Mouse (Mus musculus) cortical plate, adult 2 months (tissue): ENCODE data around the gene Armc2. TPM values are rescaled to one million over a fixed set of nuclear protein-coding genes. Genes with fewer than 3 reads are reported as not detected.
"Not testable (repeated sequence)": the region's sequence is repeated elsewhere in the genome, so short reads cannot be mapped to it uniquely, and the experiment has no call there.

ENCODE experiments used
- H3K27ac ChIP-seq: fragments of 200-500 bp; 2 replicates; pipeline ENCODE4 v1.5.1; 2012; ENCODE audit warnings: low read length, control low read depth, inconsistent platforms; ENCODE audit not compliant: insufficient read depth
- H3K4me1 ChIP-seq: fragments of 200-500 bp; 2 replicates; pipeline ENCODE4 v1.6.1; 2011; ENCODE audit warnings: low read length; ENCODE audit not compliant: control insufficient read depth, insufficient read depth
- H3K4me3 ChIP-seq: fragments of 200-500 bp; 2 replicates; pipeline ENCODE4 v1.5.1; 2011; ENCODE audit warnings: mild to moderate bottlenecking, low read length, control low read depth; ENCODE audit not compliant: insufficient read depth
- CTCF ChIP-seq: fragments of 200-500 bp; IDR thresholded peaks from 2 replicates; pipeline ENCODE4 v1.5.1; 2011; ENCODE audit warnings: mild to moderate bottlenecking, control low read depth, low read length; ENCODE audit not compliant: insufficient read depth; ENCODE audit errors: extremely low read depth
- POLR2A ChIP-seq: fragments of 200-500 bp; IDR thresholded peaks from 2 replicates; pipeline ENCODE4 v1.6.1; 2011; ENCODE audit warnings: mild to moderate bottlenecking, low read length, control low read depth; ENCODE audit not compliant: insufficient read depth; ENCODE audit errors: extremely low read depth
- polyA plus RNA-seq: library from polyadenylated mRNA; depleted of rRNA; stranded (reverse); fragments of >200 nt; gene quantifications from 2 replicates; pipeline ENCODE4 v1.2.3, GENCODE M21; 2012

Gene Armc2
- polyA plus RNA-seq, 1 experiment = 14.4 TPM

DNA sequence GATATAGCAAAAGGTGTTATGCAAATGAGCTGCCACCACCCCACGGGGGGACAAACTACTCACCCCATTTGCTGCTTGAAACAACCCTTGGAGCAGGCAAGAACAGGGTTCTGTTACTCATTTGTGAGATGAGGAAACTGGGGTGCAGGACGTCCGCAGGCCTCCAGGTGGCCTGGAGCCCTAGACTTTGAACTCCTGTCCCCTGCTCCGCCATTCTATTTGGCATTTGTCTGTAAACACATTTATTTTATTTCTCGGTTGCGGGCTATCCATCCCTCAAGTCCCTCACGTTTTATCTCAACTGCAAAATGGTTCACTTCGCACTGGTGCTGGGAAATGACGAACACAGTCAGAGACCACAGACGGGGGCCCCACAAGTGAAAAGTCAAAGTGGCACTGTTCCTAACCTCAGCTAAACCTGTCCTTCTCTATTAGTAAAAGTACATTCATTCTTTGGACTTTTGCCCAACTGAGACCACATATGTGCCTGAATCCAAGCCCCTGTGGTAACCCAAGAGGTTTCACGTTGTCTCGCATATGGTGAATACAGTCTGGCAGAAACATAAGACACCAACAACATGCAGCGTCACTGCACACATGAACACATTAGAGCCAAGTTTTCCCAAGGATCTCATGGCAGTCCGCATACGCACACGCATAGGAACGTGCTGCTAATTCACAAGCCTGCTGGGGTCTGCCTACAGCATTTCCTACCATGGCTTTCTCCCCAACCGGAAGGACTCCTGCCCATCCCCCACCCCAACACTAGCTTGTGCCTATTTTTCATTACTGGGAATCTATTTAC lies 60.6 kb downstream of the Armc2 start:
- no peak overlapping the region for H3K4me3 ChIP-seq
- H3K27ac ChIP-seq = no peak overlapping the region
- no peaks in the 10 kb centered on the region for H3K4me1 ChIP-seq
- TF ChIP-seq CTCF (no peak), POLR2A (no peak)

DNA sequence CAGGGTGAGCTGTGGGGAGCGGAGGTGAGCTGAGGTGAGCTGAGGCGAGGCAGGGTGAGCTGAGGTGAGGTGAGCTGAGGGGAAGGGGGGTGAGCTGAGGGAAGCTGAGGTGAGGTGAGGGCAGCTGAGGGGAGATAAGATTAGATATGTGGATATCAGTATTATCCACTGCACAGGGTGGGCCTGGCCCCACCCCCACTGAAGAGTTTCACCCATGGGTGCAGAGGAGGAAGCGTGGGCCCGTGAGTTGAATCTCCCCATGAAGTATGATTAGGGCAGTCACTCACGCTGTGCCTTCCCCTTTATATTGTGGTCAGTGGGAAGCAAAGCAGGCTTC lies 64.7 kb downstream of the Armc2 start:
- Histone ChIP-seq H3K4me3 (no peak overlapping the region), H3K27ac (no peak overlapping the region), H3K4me1 (no peaks in the 10 kb centered on the region)
- no peak for TF ChIP-seq CTCF
- TF ChIP-seq POLR2A = no peak

DNA sequence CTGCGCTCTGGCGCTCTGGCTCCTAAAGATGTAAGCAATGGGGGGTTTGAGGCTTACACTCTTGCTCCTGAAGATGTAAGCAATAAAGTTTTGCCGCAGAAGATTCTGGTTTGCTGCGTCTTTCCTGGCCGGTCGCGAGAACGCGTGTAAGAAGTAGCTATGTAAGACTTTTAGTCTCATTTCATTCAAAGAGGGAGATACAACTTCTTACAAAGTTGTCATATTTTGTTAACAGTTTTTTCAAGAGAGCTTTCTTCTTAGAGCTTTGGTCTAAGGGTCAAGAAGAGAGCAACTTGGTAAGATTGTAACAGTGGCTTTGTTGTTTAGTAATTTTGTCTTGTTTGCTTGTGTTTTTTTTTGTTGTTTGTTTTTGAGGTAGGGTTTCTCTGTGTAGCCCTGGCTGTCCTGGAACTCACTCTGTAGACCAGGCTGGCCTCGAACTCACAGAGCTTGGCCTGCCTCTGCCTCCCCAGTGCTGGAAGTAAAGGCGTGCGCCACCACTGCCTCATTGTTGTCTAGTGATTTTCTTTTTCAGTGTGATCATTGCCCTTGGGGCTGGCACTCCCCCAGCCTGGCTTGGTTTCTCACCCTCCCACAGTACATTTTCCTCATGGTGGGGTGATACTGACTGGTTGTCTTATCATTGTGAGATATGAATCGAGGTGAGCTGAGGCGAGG lies 65.3 kb downstream of the Armc2 start:
- Histone ChIP-seq H3K27ac (no peak overlapping the region), H3K4me3 (no peak overlapping the region), H3K4me1 (no peaks in the 10 kb centered on the region)
- TF ChIP-seq CTCF = no peak

DNA sequence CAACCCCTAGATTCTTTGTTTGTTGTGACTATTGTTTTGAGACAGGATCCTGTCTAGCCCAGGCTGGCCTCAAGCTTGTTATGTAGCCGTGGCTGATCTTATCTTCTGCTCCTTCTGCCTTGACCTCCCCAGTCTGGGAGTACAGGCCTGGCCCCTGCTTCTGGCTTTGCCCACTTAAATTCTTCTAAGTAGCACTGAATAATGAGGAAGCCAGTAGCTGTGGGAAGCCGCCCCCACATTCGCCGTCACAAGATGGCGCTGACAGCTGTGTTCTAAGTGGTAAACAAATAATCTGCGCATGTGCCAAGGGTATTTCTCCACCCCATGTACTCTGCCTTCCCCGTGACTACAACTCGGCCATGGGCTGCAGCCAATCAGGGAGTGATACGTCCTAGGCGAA lies 65.9 kb downstream of the Armc2 start:
- not testable (repeated sequence) for H3K27ac ChIP-seq, H3K4me1 ChIP-seq, H3K4me3 ChIP-seq

DNA sequence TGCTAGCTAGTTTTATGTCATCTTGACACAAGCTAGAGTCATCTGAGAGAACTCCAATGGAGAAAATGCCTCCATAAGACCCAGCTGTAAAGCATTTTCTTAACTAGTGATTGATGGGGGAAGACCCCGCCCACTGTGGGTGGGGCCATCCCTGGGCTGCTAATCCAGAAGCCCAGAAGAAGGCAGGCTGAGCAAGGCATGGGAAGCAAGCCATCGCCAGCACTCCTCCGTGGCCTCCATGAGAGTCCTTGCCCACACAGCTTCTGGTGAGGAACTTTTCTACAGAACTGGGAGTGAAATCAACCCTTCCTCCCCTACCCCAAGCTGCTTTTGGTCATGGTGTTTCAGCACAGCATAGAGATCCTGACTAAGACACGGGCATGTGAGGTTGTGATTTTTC lies 79.2 kb downstream of the Armc2 start:
- H3K4me1 ChIP-seq = peaks cover 11% of the 10 kb centered on the region; the same call in 1 of the 2 replicates
- H3K4me3 ChIP-seq = no peak overlapping the region
- H3K27ac ChIP-seq = no peak overlapping the region
- TF ChIP-seq POLR2A = no peak
- TF ChIP-seq CTCF = no peak

DNA sequence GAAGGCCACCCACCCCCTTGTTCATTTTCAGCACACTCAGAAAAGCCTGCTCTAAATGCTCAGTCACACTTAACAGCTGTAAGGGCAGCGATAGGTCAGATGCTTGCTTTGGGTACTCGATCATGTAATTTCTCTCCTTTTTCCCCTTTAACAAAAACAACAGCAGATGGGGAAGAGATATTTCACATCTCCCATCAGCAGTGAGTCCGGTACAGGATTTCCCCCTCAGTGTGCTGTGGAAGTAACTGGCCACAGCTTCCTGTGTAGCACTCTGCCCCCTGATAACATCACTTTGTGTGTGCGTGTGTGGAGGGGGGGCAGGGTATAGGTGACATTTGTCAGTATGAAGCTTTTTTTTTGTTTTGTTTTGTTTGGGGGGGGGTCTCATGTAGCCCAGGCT lies 81.1 kb downstream of the Armc2 start:
- Histone ChIP-seq H3K27ac (no peak overlapping the region), H3K4me1 (peaks cover 16% of the 10 kb centered on the region; the same call in 1 of the 2 replicates)

DNA sequence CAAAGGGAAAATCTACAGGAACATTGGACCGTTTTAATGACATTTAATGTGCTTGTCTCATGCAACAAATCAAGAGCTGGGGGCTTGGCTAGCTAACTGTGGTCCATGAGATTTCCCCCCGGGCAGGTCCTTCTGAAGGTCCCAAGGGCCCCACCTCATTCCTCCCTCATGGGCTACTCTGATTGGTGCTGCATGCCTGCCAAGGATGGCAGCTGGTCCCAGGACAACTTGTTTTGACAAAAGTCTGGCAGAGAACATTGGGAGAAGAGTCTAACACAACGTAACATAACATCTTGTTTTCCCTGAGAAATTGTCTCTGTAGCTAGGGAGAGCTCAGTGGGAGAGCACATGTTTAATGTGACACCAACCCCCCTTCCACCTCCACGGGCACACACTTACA lies 82.1 kb downstream of the Armc2 start:
- no peak overlapping the region for H3K27ac ChIP-seq
- peaks cover 16% of the 10 kb centered on the region; the same call in 1 of the 2 replicates for H3K4me1 ChIP-seq
- H3K4me3 ChIP-seq = no peak overlapping the region
- TF ChIP-seq CTCF = no peak
- no peak for TF ChIP-seq POLR2A

More for the DNA sequence above, 81.1 kb downstream of the Armc2 start:
- H3K4me3 ChIP-seq = no peak overlapping the region
- TF ChIP-seq CTCF (no peak), POLR2A (no peak)

DNA sequence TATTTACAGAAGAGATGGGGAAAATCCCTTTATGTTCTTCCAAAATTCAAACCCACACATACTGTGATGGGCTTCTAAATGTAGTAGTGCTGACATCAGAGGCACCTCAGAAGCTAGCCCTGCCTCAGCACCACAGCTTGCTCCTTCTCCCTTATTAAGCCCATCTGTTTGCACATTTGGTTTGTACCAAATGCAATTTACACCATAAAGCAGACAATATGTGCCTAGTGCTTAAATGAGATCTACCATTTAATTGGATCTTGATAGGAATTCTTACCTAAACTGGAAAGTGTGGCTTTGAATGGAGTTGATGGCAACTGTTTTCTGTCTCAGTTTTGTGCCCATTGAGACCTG lies 82.8 kb downstream of the Armc2 start:
- TF ChIP-seq POLR2A = no peak
- no peak for TF ChIP-seq CTCF
- Histone ChIP-seq H3K27ac (peak overlapping the region; percentile 85; the same call in 1 of the 2 replicates), H3K4me3 (no peak overlapping the region), H3K4me1 (peaks cover 16% of the 10 kb centered on the region; the same call in 1 of the 2 replicates)

DNA sequence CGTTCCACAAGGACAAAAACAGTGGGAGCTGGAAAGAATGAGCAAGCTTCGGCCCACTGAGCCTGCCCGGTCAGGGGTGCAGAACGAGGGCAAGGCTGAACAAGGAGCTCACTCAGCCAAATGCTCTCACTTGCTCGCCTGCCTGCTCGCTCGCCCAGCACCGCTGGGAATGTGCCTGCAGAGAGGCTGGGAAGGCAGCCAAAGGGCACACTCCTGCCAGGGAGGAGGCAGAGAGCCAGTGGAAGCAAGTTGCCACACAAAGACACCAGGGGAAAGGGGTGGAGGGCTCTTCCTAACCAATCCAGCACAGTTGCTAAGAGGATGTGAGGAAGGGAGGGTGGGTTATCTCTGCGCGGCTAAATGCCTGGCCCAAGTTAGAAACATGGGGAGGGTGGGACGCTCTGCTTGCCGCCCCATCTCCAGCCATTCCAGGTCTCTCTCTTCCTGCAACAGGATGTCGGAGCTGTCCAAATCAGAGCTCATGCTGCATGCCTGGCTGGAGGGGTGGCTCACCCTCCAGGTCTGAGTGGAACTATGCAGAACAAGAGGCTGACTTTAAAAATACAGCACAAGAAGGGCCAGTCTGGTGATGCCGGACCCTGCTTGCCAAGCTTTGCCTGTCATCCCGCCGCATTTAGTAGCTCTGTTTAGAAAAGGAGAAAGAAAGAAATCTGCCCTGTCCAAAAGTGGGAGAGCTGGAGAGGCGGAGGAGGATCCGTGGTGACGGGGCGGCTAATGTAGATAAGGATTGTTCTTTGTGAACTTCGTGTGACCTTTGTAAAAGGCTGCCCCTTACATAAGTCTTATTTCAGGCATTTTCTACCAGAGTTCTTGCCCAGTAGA lies 83.4 kb downstream of the Armc2 start:
- H3K4me1 ChIP-seq = peaks cover 16% of the 10 kb centered on the region; the same call in 1 of the 2 replicates
- H3K4me3 ChIP-seq = 0 out of 2 replicates have a peak overlapping the region, but pooled peaks have one; percentile 6

DNA sequence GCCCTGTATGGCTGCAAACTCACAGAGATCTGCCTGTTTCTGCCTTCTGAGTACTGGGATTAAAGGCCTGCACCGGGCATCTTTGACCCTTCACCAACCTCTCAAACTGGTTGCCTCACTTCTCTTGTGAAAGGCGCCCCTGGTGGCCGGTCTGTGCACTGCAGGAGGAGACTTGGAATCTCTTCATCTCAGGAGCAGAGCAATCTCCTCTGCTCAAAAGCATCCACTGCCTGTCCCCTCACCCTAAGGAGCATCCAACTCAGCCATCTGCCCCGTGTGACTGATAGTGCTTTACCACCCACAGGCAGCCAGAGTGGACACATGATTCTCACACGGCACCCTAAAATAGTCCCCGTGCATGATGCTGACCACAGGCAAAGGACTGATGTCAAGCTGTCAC lies 84.7 kb downstream of the Armc2 start:
- Histone ChIP-seq H3K4me3 (no peak overlapping the region), H3K4me1 (peaks cover 16% of the 10 kb centered on the region; the same call in 1 of the 2 replicates), H3K27ac (no peak overlapping the region)
- TF ChIP-seq CTCF (peak; percentile 34; the same call in 1 of the 2 replicates), POLR2A (no peak)

More for the DNA sequence above, 83.4 kb downstream of the Armc2 start:
- TF ChIP-seq POLR2A (no peak), CTCF (no peak)
- H3K27ac ChIP-seq = peak overlapping the region; percentile 85
